Mouse (Mus musculus): Measurements from ENCODE around the gene Tmem63c. TPM values are rescaled to one million over a fixed set of nuclear protein-coding genes. Genes with fewer than 3 reads are reported as not detected.
A peak's percentile ranks its signal among the peaks of the same experiment; 100 is the strongest.

Tmem63c gene
- 5.7 and 7.0 TPM in 2 replicates for polyA plus RNA-seq (2015; fragmentation: Nextera tagmentation; extraction: Ambion mirVana)

- Histone ChIP-seq H3K4me2 (replicated peaks) (no peak within 1 kb of the TSS), H3K9ac (replicated peaks) (no peak within 1 kb of the TSS), H3K4me1 (peaks cover 1% of the 10 kb centered on the region; the same call in 1 of the 2 replicates), H3K27me3 (no peaks in the 10 kb centered on the region), H3K4me3 (no peak within 1 kb of the TSS), H3K27ac (replicated peaks) (no peak within 1 kb of the TSS), H3K36me3 (no peaks in the 10 kb centered on the region), H3K9me3 (no peaks in the 10 kb centered on the region)
- WGBS, result 84% methylated on average over 6 of the region's 6 CpGs
- ATAC-seq (replicated peaks), result no peak
These were observed at the start of gene Tmem63c for GRCm38 (mm10) chr12:87021040-87021439. Gene Tmem63c, plus strand, starts transcription at chr12:87021340.

- Histone ChIP-seq H3K9ac (replicated peaks) (no peak overlapping the region), H3K4me2 (replicated peaks) (no peak overlapping the region), H3K9me3 (no peaks in the 10 kb centered on the region), H3K36me3 (no peaks in the 10 kb centered on the region), H3K4me3 (no peak overlapping the region), H3K4me1 (peaks cover 40% of the 10 kb centered on the region), H3K27ac (replicated peaks) (peak overlapping the region; percentile 73), H3K27me3 (no peaks in the 10 kb centered on the region)
- ATAC-seq (replicated peaks), result peak; percentile 21; the same call in 1 of the 2 replicates
- WGBS, result 15% methylated on average over 7 of the region's 7 CpGs
These were observed 47.9 kb upstream of the Tmem63c start for GRCm38 (mm10) chr12:86973216-86973615.

- Histone ChIP-seq H3K36me3 (no peaks in the 10 kb centered on the region), H3K4me1 (peaks cover 40% of the 10 kb centered on the region), H3K4me2 (replicated peaks) (no peak overlapping the region), H3K4me3 (no peak overlapping the region), H3K27me3 (no peaks in the 10 kb centered on the region), H3K27ac (replicated peaks) (peak overlapping the region; percentile 73), H3K9me3 (no peaks in the 10 kb centered on the region), H3K9ac (replicated peaks) (no peak overlapping the region)
- 16% methylated on average over 8 of the region's 8 CpGs for WGBS
- ATAC-seq (replicated peaks), result no peak
These were observed 47.4 kb upstream of the Tmem63c start for GRCm38 (mm10) chr12:86973706-86974105.

DNA sequence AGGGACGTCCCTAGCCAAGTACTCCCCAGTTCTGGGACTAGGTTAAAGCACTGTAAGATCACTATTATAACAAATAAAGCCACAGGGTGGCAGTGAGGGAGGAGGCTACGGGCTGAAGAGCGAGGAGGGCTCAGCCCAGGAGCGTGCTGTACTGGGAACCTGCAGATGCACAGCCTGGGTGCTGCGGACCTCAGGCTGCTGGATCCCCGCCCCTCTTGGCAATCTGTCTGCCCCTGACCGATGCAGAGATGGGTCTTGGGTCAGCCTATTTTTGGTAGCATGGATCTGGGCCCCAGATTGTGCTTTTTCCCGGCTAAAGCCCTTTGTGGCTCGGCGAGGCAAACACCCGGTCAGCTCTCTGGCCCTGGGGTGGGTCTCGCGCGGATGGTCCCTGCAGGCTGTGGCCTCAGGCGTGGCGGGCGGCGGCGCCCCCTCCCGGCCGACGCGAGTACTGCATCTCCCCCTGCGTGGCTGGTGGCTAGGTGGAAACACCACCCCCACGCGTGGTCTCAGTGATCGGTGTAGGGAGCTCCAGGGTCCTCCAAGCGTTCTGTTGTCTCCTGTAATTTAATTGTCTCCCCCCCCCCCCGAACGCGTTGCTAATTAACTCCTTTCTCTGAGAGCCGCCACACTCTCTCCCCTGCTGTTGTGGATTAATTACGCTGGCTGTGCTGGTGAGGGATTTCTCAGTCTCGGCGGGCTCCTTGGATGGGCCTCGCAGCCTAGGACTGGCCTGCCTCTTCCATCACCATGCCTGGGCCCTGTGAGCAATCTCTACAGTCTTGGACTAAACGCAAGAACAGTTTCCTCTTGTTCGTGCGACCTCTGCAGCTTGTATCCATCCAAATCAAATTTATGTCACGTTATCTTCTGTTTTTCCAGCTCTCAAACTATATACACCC is 46.5 kb upstream of the Tmem63c start:
- WGBS, result 4% methylated on average over 40 of the region's 40 CpGs
- Histone ChIP-seq H3K4me2 (replicated peaks) (peak overlapping the region; percentile 60), H3K9me3 (no peaks in the 10 kb centered on the region), H3K4me1 (peaks cover 40% of the 10 kb centered on the region), H3K27ac (replicated peaks) (peak overlapping the region; percentile 73), H3K4me3 (peak overlapping the region; percentile 34), H3K36me3 (no peaks in the 10 kb centered on the region), H3K9ac (replicated peaks) (peak overlapping the region; percentile 38), H3K27me3 (no peaks in the 10 kb centered on the region)
- ATAC-seq (replicated peaks), result peak; percentile 68

GRCm38 (mm10) chr12:86975761-86976160 is 45.4 kb upstream of the Tmem63c start:
- H3K4me1 ChIP-seq, result peaks cover 40% of the 10 kb centered on the region

GRCm38 (mm10) chr12:86976511-86977168 is 44.5 kb upstream of the Tmem63c start:
- H3K9me3 ChIP-seq, result no peaks in the 10 kb centered on the region
- no peaks in the 10 kb centered on the region for H3K36me3 ChIP-seq
- H3K27ac ChIP-seq (replicated peaks), result no peak overlapping the region
- 0 out of 2 replicates have a peak, but pooled peaks cover 4% of the 10 kb centered on the region for H3K27me3 ChIP-seq
- H3K4me3 ChIP-seq, result no peak overlapping the region
- 58% methylated on average over 6 of the region's 6 CpGs for WGBS
- no peak overlapping the region for H3K4me2 ChIP-seq (replicated peaks)
- peaks cover 40% of the 10 kb centered on the region for H3K4me1 ChIP-seq
- no peak for ATAC-seq (replicated peaks)
- H3K9ac ChIP-seq (replicated peaks), result no peak overlapping the region

More at GRCm38 (mm10) chr12:86975761-86976160, 45.4 kb upstream of the Tmem63c start:
- no peak overlapping the region for H3K4me2 ChIP-seq (replicated peaks)
- no peak overlapping the region; the same call in 1 of the 2 replicates for H3K9ac ChIP-seq (replicated peaks)
- H3K9me3 ChIP-seq, result no peaks in the 10 kb centered on the region
- H3K27ac ChIP-seq (replicated peaks), result no peak overlapping the region
- no peaks in the 10 kb centered on the region for H3K36me3 ChIP-seq
- ATAC-seq (replicated peaks), result no peak
- H3K4me3 ChIP-seq, result no peak overlapping the region
- 36% methylated on average over 10 of the region's 10 CpGs for WGBS
- no peaks in the 10 kb centered on the region for H3K27me3 ChIP-seq

DNA sequence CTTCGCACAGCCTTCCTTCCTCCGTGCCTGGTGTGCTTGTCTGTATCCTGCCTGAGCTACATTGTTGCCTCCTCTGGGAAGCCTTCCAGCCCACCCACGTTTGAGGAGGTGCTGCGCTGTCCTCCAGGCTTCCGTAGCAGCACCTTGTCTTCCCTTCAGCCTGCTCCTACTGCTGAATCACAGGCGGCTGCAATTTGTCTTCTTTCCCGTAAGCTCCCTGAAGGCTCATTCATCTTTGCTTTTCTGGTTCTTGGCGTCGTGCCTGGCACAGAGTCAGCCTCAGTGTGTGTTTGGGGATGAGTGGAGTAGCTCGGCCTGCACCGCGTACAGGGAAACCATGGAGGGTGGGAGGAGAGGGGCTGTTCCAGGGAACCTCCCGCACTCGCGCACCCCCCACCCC is 43.3 kb upstream of the Tmem63c start:
- Histone ChIP-seq H3K4me1 (peaks cover 36% of the 10 kb centered on the region), H3K27me3 (0 out of 2 replicates have a peak, but pooled peaks cover 4% of the 10 kb centered on the region), H3K4me3 (no peak overlapping the region), H3K9ac (replicated peaks) (no peak overlapping the region), H3K36me3 (no peaks in the 10 kb centered on the region), H3K4me2 (replicated peaks) (no peak overlapping the region), H3K9me3 (no peaks in the 10 kb centered on the region), H3K27ac (replicated peaks) (no peak overlapping the region)
- no peak for ATAC-seq (replicated peaks)
- WGBS, result 20% methylated on average over 15 of the region's 15 CpGs

GRCm38 (mm10) chr12:86981180-86981579 is 40.0 kb upstream of the Tmem63c start:
- WGBS, result 28% methylated on average over 9 of the region's 9 CpGs
- Histone ChIP-seq H3K4me3 (no peak overlapping the region), H3K27me3 (peaks cover 14% of the 10 kb centered on the region; the same call in 1 of the 2 replicates), H3K9ac (replicated peaks) (no peak overlapping the region), H3K4me2 (replicated peaks) (no peak overlapping the region), H3K36me3 (no peaks in the 10 kb centered on the region), H3K4me1 (peaks cover 19% of the 10 kb centered on the region), H3K9me3 (no peaks in the 10 kb centered on the region), H3K27ac (replicated peaks) (no peak overlapping the region)
- no peak for ATAC-seq (replicated peaks)

- peak overlapping the region; percentile 10 for H3K4me3 ChIP-seq
- H3K27me3 ChIP-seq, result peaks cover 25% of the 10 kb centered on the region
- WGBS, result 1% methylated on average over 28 of the region's 28 CpGs
These were observed 37.5 kb upstream of the Tmem63c start for GRCm38 (mm10) chr12:86983470-86984193.

DNA sequence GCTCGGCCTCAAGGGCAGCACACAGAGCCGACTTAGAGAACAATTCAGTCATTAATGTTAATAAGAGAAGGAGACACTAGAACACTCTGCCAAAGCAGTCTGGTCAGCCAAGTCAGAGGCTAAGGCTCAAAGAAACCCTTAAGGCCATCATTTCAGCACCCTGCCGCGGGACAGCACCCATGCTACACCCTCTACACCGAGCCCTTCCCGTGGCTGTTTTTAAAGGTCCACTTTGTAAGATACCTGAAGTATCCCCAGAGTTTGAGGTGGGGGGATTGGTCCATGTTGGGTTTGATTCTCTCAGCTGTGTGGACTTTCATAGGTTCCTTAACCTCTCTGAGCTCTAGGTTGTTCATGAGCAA is 37.0 kb upstream of the Tmem63c start:
- Histone ChIP-seq H3K4me3 (no peak overlapping the region), H3K27ac (replicated peaks) (no peak overlapping the region)
- no peak for ATAC-seq (replicated peaks)

More at GRCm38 (mm10) chr12:86983470-86984193, 37.5 kb upstream of the Tmem63c start:
- Histone ChIP-seq H3K4me1 (peaks cover 15% of the 10 kb centered on the region), H3K4me2 (replicated peaks) (peak overlapping the region; percentile 38), H3K36me3 (no peaks in the 10 kb centered on the region), H3K27ac (replicated peaks) (no peak overlapping the region), H3K9ac (replicated peaks) (no peak overlapping the region), H3K9me3 (no peaks in the 10 kb centered on the region)
- ATAC-seq (replicated peaks), result peak; percentile 58

DNA sequence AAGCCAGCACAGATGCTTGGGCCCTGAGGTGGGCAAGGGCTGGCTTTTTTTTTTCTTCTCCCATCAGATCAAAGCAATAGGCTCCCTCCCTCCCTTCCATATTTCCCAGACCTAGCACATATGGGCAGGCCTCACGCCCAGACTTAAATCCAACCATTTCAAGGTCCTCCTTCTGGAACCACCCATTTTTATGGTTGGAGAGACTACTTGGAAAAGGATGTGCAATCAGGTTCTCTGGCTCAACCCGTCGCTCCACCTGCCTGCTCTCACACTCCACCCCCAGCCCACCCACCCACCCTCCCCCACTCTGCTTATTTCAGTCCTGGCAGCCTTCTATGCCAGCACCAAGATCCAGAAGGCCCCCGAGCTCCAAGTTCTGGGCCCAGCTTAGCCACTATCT is 34.6 kb upstream of the Tmem63c start:
- no peak overlapping the region for H3K4me3 ChIP-seq
- ATAC-seq (replicated peaks), result no peak
- peaks cover 35% of the 10 kb centered on the region for H3K4me1 ChIP-seq
- no peak overlapping the region for H3K4me2 ChIP-seq (replicated peaks)
- no peaks in the 10 kb centered on the region for H3K9me3 ChIP-seq
- no peaks in the 10 kb centered on the region for H3K36me3 ChIP-seq
- peaks cover 31% of the 10 kb centered on the region for H3K27me3 ChIP-seq
- WGBS, result 61% methylated on average over 4 of the region's 4 CpGs
- H3K27ac ChIP-seq (replicated peaks), result no peak overlapping the region
- H3K9ac ChIP-seq (replicated peaks), result no peak overlapping the region

More for the DNA sequence above, 37.0 kb upstream of the Tmem63c start:
- Histone ChIP-seq H3K9me3 (no peaks in the 10 kb centered on the region), H3K9ac (replicated peaks) (no peak overlapping the region), H3K27me3 (peaks cover 31% of the 10 kb centered on the region), H3K4me2 (replicated peaks) (0 out of 2 replicates have a peak overlapping the region, but pooled peaks have one; percentile 38), H3K36me3 (no peaks in the 10 kb centered on the region), H3K4me1 (peaks cover 19% of the 10 kb centered on the region)
- WGBS, result 5% methylated on average over 6 of the region's 6 CpGs

Measured in forebrain, embryonic 15.5 days (tissue).